Mouse (Mus musculus) retina, postnatal 7 days (tissue): ENCODE data around the gene Rap1a.

Experiments
- DNase-seq: peaks from one replicate; pipeline ENCODE4 v3.0.0-alpha.2; 2012; ENCODE audit warnings: low read depth, low spot score

Rap1a gene

GRCm38 (mm10) chr3:105801191-105802166 lies at the start of gene Rap1a:
TSS of gene Rap1a (minus strand) at chr3:105801336.
- peak; percentile 59 for DNase-seq

GRCm38 (mm10) chr3:105846294-105847069 lies 45.3 kb upstream of the Rap1a start:
- no peak for DNase-seq

- no peak for DNase-seq
Measured at GRCm38 (mm10) chr3:105839836-105840235, 38.7 kb upstream of the Rap1a start.

- DNase-seq: no peak
Measured at GRCm38 (mm10) chr3:105838655-105839054, 37.5 kb upstream of the Rap1a start.

- DNase-seq: no peak
Measured at GRCm38 (mm10) chr3:105836883-105837282, 35.7 kb upstream of the Rap1a start.

GRCm38 (mm10) chr3:105835875-105836274 lies 34.7 kb upstream of the Rap1a start:
- no peak for DNase-seq

GRCm38 (mm10) chr3:105831584-105831983 lies 30.4 kb upstream of the Rap1a start:
- DNase-seq: no peak

- no peak for DNase-seq
Measured at GRCm38 (mm10) chr3:105825501-105826161, 24.5 kb upstream of the Rap1a start.

GRCm38 (mm10) chr3:105824704-105825103 lies 23.6 kb upstream of the Rap1a start:
- no peak for DNase-seq

GRCm38 (mm10) chr3:105824103-105824502 lies 23.0 kb upstream of the Rap1a start:
- DNase-seq: no peak

GRCm38 (mm10) chr3:105823609-105824008 lies 22.5 kb upstream of the Rap1a start:
- no peak for DNase-seq

- DNase-seq: no peak
Measured at GRCm38 (mm10) chr3:105821504-105821903, 20.4 kb upstream of the Rap1a start.

GRCm38 (mm10) chr3:105820272-105820671 lies 19.1 kb upstream of the Rap1a start:
- DNase-seq: no peak

- DNase-seq: no peak
Measured at GRCm38 (mm10) chr3:105818130-105819004, 17.2 kb upstream of the Rap1a start.

- DNase-seq: no peak
Measured at GRCm38 (mm10) chr3:105816089-105816488, 15.0 kb upstream of the Rap1a start.

- DNase-seq: no peak
Measured at GRCm38 (mm10) chr3:105815236-105815904, 14.2 kb upstream of the Rap1a start.

GRCm38 (mm10) chr3:105811146-105811545 lies 10.0 kb upstream of the Rap1a start:
- no peak for DNase-seq

- no peak for DNase-seq
Measured at GRCm38 (mm10) chr3:105808179-105809037, 7.3 kb upstream of the Rap1a start.

GRCm38 (mm10) chr3:105807672-105808071 lies 6.5 kb upstream of the Rap1a start:
- no peak for DNase-seq
